Mouse (Mus musculus): ENCODE data around the gene Platr17.
"Not testable (repeated sequence)": the region's sequence is repeated elsewhere in the genome, so short reads cannot be mapped to it uniquely, and the experiment has no call there.

Gene Platr17

GRCm38 (mm10) chr17:33940206-33940805 is 35.4 kb downstream of the Platr17 start, which contains the start of the genes Pfdn6 and Wdr46:
Gene Pfdn6 (minus strand): TSS chr17:33940343.
Gene Wdr46 (plus strand): TSS chr17:33940660.
- DNase-seq (ENCODE audit: extremely low read depth, low read depth), result peak; percentile 93

GRCm38 (mm10) chr17:33940981-33941380 is 36.0 kb downstream of the Platr17 start:
- DNase-seq (ENCODE audit: extremely low read depth, low read depth), result no peak

DNA sequence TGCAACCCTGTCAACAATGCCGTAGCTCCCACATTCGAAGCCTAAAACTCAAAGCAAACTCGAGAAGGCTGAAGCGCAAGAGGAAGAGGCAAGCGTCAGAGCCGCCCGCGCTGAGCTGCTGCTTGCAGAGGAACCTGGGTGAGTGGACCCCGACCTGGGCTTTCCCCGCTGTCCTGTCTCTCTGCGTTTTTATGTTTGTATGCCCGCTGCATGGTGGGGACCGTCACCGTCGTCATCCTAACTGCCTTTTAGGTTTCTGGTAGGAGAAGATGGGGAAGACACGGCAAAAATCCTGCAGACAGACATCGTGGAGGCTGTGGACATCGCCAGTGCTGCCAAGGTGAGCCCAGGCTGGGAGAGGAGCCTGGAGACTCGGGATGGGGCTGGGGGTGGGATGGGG is 36.4 kb downstream of the Platr17 start:
- DNase-seq (ENCODE audit: extremely low read depth, low read depth), result no peak

- no peak for DNase-seq (ENCODE audit: extremely low read depth, low read depth)
These were observed 38.5 kb downstream of the Platr17 start for GRCm38 (mm10) chr17:33943454-33943853.

DNA sequence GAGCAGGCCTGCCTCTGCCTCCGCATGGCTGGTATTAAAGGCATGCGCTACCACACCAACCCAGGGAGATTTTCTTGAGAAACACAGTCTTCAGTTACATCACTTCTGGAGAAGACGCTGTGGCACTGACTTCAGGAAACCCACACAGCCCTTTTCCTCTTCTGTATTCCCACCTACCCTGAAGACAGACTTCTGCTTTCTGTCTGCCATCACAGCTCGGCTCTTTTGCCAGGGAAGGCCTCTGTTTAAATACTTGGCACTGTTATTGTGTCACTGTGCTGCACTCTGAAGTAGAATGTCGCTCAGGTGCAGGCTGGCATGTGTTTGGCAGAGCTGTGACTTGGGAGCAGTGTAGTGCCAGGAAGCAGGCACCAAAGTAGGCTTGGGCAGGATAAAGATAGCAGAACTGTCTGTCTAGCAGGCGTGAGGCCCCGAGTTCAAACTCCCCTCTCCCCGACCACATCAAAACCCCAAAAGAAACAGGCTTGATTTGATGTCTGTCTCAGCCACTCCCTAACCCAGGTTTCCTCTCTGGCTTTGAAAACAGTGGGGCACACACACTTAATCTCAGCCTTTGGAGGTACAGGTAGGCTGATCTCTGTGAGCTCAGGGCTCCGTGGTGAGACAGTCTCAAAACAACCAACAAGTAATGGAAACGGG is 42.6 kb downstream of the Platr17 start:
- no peak for DNase-seq (ENCODE audit: extremely low read depth, low read depth)

DNA sequence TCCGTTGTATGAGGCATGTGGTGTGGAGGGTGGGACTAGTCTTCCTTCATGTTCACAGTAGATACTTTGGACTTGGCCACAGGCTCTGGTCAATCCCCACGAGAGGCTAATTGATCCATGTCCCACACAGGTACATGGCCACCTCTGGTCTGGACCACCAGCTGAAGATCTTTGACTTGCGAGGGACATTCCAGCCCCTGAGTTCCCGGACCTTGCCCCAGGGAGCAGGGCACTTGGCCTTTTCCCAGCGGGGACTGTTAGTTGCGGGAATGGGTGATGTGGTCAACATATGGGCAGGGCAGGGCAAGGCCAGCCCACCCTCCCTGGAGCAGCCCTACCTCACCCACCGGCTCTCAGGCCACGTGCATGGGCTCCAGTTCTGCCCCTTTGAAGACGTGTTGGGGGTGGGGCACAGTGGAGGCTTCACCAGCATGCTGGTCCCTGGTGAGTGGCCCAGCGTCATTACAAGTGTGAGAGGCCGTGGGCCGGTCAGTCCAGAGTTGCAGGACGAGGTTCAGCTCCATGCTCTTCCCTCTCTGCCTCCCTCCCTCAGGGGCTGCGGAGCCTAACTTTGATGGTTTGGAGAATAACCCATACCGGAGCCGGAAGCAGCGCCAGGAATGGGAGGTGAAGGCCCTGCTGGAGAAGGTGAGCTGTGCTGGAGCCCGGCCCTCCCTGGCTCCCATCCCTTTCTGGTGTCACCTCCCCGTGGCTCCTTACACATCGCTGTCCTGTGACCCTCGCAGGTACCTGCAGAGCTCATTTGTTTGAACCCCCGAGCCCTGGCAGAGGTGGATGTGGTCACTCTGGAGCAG is 43.4 kb downstream of the Platr17 start:
- DNase-seq (ENCODE audit: extremely low read depth, low read depth), result no peak

- DNase-seq (ENCODE audit: extremely low read depth, low read depth), result no peak
These were observed 44.1 kb downstream of the Platr17 start for GRCm38 (mm10) chr17:33948905-33949537.

GRCm38 (mm10) chr17:33950131-33950625 is 45.2 kb downstream of the Platr17 start:
- DNase-seq (ENCODE audit: extremely low read depth, low read depth), result no peak

- peak; percentile 89 for DNase-seq (ENCODE audit: extremely low read depth, low read depth)
These were observed 46.3 kb downstream of the Platr17 start, which contains the start of gene B3galt4 for GRCm38 (mm10) chr17:33951021-33951946. Gene B3galt4 (minus strand): TSS chr17:33951488.

DNA sequence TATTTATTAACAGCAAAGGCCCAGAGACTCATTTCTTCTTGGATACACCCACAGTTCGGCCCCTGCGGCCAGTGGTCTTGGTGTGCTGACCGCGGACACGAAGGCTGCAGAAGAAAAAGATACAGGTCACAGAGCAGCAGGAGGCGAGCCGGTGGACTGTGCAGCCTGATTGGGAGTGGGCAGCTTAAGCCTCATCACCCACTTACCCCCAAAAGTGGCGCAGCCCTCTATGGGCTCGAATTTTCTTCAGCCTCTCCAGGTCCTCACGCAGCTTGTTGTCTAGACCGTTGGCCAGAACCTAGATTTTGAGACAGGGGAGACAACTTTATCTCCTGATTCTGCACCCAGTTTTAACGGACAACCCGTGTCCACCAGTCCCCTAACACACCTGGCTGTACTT is 47.1 kb downstream of the Platr17 start:
- not testable (repeated sequence) for DNase-seq (ENCODE audit: extremely low read depth, low read depth)

GRCm38 (mm10) chr17:33952879-33953278 is 47.9 kb downstream of the Platr17 start:
- no peak for DNase-seq (ENCODE audit: extremely low read depth, low read depth)

GRCm38 (mm10) chr17:33953310-33953709 is 48.4 kb downstream of the Platr17 start:
- DNase-seq (ENCODE audit: extremely low read depth, low read depth), result no peak

GRCm38 (mm10) chr17:33953961-33954565 is 49.1 kb downstream of the Platr17 start:
- DNase-seq (ENCODE audit: extremely low read depth, low read depth), result no peak

DNA sequence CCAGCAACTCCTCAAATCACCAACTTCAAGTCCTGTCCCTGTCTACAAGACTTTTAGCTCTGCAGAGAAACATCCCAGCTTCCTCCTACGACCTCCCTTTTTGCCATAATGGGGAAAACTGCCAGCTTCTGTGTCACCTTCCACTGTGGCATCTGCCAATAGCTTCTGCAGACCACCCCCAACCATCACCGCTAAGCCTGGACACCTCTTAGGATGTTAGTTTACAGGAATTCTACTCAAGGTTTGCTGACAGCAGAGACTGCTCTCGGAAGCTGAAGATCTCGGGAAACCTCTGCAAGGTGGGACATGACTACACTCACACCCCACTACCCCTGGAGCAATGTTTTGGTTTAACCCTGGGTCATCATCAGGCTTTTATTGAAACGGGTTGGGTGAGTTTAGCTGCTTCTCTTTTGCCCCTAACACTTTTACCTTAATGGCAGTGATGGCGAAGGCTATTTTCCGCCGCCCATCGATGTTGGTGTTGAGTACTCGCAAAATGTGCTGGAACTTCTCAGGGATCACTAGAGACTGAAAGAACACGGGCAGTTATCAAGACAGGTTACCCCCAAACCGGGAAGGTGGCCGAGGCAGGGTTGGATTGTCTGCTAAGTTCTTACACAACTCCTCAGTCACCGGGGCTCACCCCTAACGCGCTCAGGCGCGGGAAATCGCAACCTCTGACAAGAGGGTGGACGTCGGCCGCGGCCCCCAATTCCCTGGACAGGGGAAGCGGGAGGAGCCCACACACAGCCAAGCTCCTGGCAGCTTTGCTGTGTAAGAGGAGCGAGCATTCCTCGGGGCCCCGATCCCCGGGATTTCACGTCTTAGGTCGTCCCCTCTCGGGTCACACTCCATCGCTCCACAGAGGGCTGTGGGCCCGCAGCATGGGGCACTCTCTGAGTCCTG is 50.0 kb downstream of the Platr17 start:
- no peak for DNase-seq (ENCODE audit: extremely low read depth, low read depth)

DNA sequence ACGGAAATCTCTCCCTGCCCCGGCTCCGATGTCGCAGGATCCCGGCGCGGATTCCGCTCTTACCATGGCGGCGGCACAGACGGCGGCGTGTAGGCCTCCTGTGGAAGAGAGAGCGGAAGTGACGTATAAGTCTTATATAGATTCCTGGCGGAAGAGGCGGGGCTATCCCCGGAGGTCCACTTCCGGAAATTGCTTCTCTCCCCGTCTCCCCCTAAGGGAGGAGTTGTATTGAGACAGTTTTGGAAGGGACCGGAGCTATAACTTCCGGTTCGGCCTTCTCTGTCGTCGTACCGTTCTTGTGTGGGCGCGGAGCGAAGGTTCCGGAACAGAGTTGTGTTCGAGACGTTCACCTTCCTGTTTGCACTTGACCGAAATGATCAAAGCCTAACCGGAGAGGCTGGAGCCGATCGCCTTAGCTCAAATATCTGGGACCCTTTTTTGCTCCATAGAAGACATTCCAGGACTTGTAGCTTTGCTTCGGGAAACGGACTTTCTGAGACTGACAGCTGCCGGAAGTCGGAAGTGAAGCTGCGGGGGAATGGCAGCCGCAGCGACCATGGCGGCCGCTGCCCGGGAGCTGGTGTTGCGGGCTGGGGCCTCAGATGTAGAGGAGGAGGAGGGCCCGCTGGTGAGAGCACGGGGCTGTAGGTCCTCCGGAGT is 50.8 kb downstream of the Platr17 start, which contains the start of the genes Vps52 and Rps18:
TSS of gene Vps52 (plus strand) at position 258 of the 660 bp plus-strand sequence.
TSS of gene Rps18 (minus strand) at position 447 of the 660 bp plus-strand sequence.
- DNase-seq (ENCODE audit: extremely low read depth, low read depth), result peak; percentile 97
